Mouse (Mus musculus): ENCODE data around the gene Ttbk1. TPM values are rescaled to one million over a fixed set of nuclear protein-coding genes. Genes with fewer than 3 reads are reported as not detected.

Gene Ttbk1
- 0.07 and 0.14 TPM in 2 replicates for polyA plus RNA-seq (2015; fragmentation: Nextera tagmentation; extraction: Ambion mirVana)

- no peak for ATAC-seq (replicated peaks; ENCODE audit: extremely low read depth, insufficient read depth, low FRiP score)
- no peak within 1 kb of the TSS for H3K9ac ChIP-seq (ENCODE audit: low read length)
- WGBS, result 2% methylated on average over 32 of the region's 49 CpGs
Observed at GRCm38 (mm10) chr17:46487431-46487830, at the start of gene Ttbk1. TSS of gene Ttbk1 (minus strand) at chr17:46487675.

GRCm38 (mm10) chr17:46525579-46526307, 38.3 kb upstream of the Ttbk1 start:
- H3K9me3 ChIP-seq (replicated peaks; ENCODE audit: control insufficient read depth, low read length), result no peaks in the 10 kb centered on the region
- H3K9ac ChIP-seq (ENCODE audit: low read length), result no peak overlapping the region
- no peaks in the 10 kb centered on the region for H3K27me3 ChIP-seq (ENCODE audit: control insufficient read depth, insufficient read depth, low read length)
- H3K36me3 ChIP-seq (ENCODE audit: control insufficient read depth, insufficient read depth), result no peaks in the 10 kb centered on the region
- no peak overlapping the region for H3K4me2 ChIP-seq (ENCODE audit: low read depth, low read length)
- peaks cover 5% of the 10 kb centered on the region for H3K4me1 ChIP-seq (ENCODE audit: control insufficient read depth, insufficient read depth, low read length)
- no peak overlapping the region for H3K27ac ChIP-seq (ENCODE audit: low read length)
- WGBS, result 37% methylated on average over 12 of the region's 12 CpGs
- ATAC-seq (replicated peaks; ENCODE audit: extremely low read depth, insufficient read depth, low FRiP score), result peak; percentile 52
- H3K4me3 ChIP-seq (ENCODE audit: low read length), result no peak overlapping the region

More at GRCm38 (mm10) chr17:46487431-46487830, at the start of gene Ttbk1:
- H3K4me2 ChIP-seq (ENCODE audit: low read depth, low read length), result peak within 1 kb of the TSS; percentile 64
- H3K9me3 ChIP-seq (replicated peaks; ENCODE audit: control insufficient read depth, low read length), result no peaks in the 10 kb centered on the region
- H3K36me3 ChIP-seq (ENCODE audit: control insufficient read depth, insufficient read depth), result no peaks in the 10 kb centered on the region
- peaks cover 60% of the 10 kb centered on the region for H3K27me3 ChIP-seq (ENCODE audit: control insufficient read depth, insufficient read depth, low read length)
- H3K4me3 ChIP-seq (ENCODE audit: low read length), result peak within 1 kb of the TSS; percentile 47
- peaks cover 6% of the 10 kb centered on the region; the same call in 1 of the 2 replicates for H3K4me1 ChIP-seq (ENCODE audit: control insufficient read depth, insufficient read depth, low read length)
- no peak within 1 kb of the TSS for H3K27ac ChIP-seq (ENCODE audit: low read length)

- 68% methylated on average over 10 of the region's 10 CpGs for WGBS
- ATAC-seq (replicated peaks; ENCODE audit: extremely low read depth, insufficient read depth, low FRiP score), result no peak
Observed at GRCm38 (mm10) chr17:46525065-46525464, 37.6 kb upstream of the Ttbk1 start.

GRCm38 (mm10) chr17:46521963-46522668, 34.6 kb upstream of the Ttbk1 start:
- Histone ChIP-seq H3K4me3 (ENCODE audit: low read length) (no peak overlapping the region), H3K9ac (ENCODE audit: low read length) (no peak overlapping the region)

More at GRCm38 (mm10) chr17:46525065-46525464, 37.6 kb upstream of the Ttbk1 start:
- H3K36me3 ChIP-seq (ENCODE audit: control insufficient read depth, insufficient read depth), result no peaks in the 10 kb centered on the region
- H3K4me3 ChIP-seq (ENCODE audit: low read length), result no peak overlapping the region
- H3K9ac ChIP-seq (ENCODE audit: low read length), result no peak overlapping the region
- H3K4me1 ChIP-seq (ENCODE audit: control insufficient read depth, insufficient read depth, low read length), result peaks cover 10% of the 10 kb centered on the region
- no peak overlapping the region for H3K4me2 ChIP-seq (ENCODE audit: low read depth, low read length)
- H3K9me3 ChIP-seq (replicated peaks; ENCODE audit: control insufficient read depth, low read length), result no peaks in the 10 kb centered on the region
- no peaks in the 10 kb centered on the region for H3K27me3 ChIP-seq (ENCODE audit: control insufficient read depth, insufficient read depth, low read length)
- H3K27ac ChIP-seq (ENCODE audit: low read length), result no peak overlapping the region

GRCm38 (mm10) chr17:46521174-46521573, 33.7 kb upstream of the Ttbk1 start:
- no peak for ATAC-seq (replicated peaks; ENCODE audit: extremely low read depth, insufficient read depth, low FRiP score)
- 66% methylated on average over 9 of the region's 9 CpGs for WGBS

More at GRCm38 (mm10) chr17:46521963-46522668, 34.6 kb upstream of the Ttbk1 start:
- 35% methylated on average over 24 of the region's 24 CpGs for WGBS
- H3K27me3 ChIP-seq (ENCODE audit: control insufficient read depth, insufficient read depth, low read length), result no peaks in the 10 kb centered on the region
- H3K4me2 ChIP-seq (ENCODE audit: low read depth, low read length), result no peak overlapping the region
- H3K9me3 ChIP-seq (replicated peaks; ENCODE audit: control insufficient read depth, low read length), result no peaks in the 10 kb centered on the region
- no peaks in the 10 kb centered on the region for H3K36me3 ChIP-seq (ENCODE audit: control insufficient read depth, insufficient read depth)
- H3K27ac ChIP-seq (ENCODE audit: low read length), result no peak overlapping the region
- ATAC-seq (replicated peaks; ENCODE audit: extremely low read depth, insufficient read depth, low FRiP score), result no peak
- peaks cover 10% of the 10 kb centered on the region for H3K4me1 ChIP-seq (ENCODE audit: control insufficient read depth, insufficient read depth, low read length)

GRCm38 (mm10) chr17:46520385-46520979, 33.0 kb upstream of the Ttbk1 start:
- Histone ChIP-seq H3K9ac (ENCODE audit: low read length) (peak overlapping the region; percentile 58), H3K9me3 (replicated peaks; ENCODE audit: control insufficient read depth, low read length) (no peaks in the 10 kb centered on the region), H3K4me1 (ENCODE audit: control insufficient read depth, insufficient read depth, low read length) (peaks cover 10% of the 10 kb centered on the region), H3K27me3 (ENCODE audit: control insufficient read depth, insufficient read depth, low read length) (no peaks in the 10 kb centered on the region), H3K4me2 (ENCODE audit: low read depth, low read length) (peak overlapping the region; percentile 58), H3K36me3 (ENCODE audit: control insufficient read depth, insufficient read depth) (no peaks in the 10 kb centered on the region), H3K4me3 (ENCODE audit: low read length) (peak overlapping the region; percentile 29), H3K27ac (ENCODE audit: low read length) (no peak overlapping the region)
- WGBS, result 18% methylated on average over 25 of the region's 25 CpGs
- 0 out of 2 replicates have a peak, but pooled peaks have one; percentile 38 for ATAC-seq (replicated peaks; ENCODE audit: extremely low read depth, insufficient read depth, low FRiP score)

More at GRCm38 (mm10) chr17:46521174-46521573, 33.7 kb upstream of the Ttbk1 start:
- no peaks in the 10 kb centered on the region for H3K36me3 ChIP-seq (ENCODE audit: control insufficient read depth, insufficient read depth)
- H3K27me3 ChIP-seq (ENCODE audit: control insufficient read depth, insufficient read depth, low read length), result no peaks in the 10 kb centered on the region
- peaks cover 10% of the 10 kb centered on the region for H3K4me1 ChIP-seq (ENCODE audit: control insufficient read depth, insufficient read depth, low read length)
- peak overlapping the region; percentile 58 for H3K9ac ChIP-seq (ENCODE audit: low read length)
- no peak overlapping the region for H3K27ac ChIP-seq (ENCODE audit: low read length)
- no peak overlapping the region; the same call in 1 of the 2 replicates for H3K4me3 ChIP-seq (ENCODE audit: low read length)
- H3K4me2 ChIP-seq (ENCODE audit: low read depth, low read length), result peak overlapping the region; percentile 58
- H3K9me3 ChIP-seq (replicated peaks; ENCODE audit: control insufficient read depth, low read length), result no peaks in the 10 kb centered on the region

- H3K27ac ChIP-seq (ENCODE audit: low read length), result no peak overlapping the region
- no peak overlapping the region for H3K9ac ChIP-seq (ENCODE audit: low read length)
- H3K9me3 ChIP-seq (replicated peaks; ENCODE audit: control insufficient read depth, low read length), result no peaks in the 10 kb centered on the region
- H3K36me3 ChIP-seq (ENCODE audit: control insufficient read depth, insufficient read depth), result no peaks in the 10 kb centered on the region
- peaks cover 10% of the 10 kb centered on the region for H3K4me1 ChIP-seq (ENCODE audit: control insufficient read depth, insufficient read depth, low read length)
- no peak overlapping the region; the same call in 1 of the 2 replicates for H3K4me3 ChIP-seq (ENCODE audit: low read length)
- ATAC-seq (replicated peaks; ENCODE audit: extremely low read depth, insufficient read depth, low FRiP score), result no peak
- H3K27me3 ChIP-seq (ENCODE audit: control insufficient read depth, insufficient read depth, low read length), result no peaks in the 10 kb centered on the region
- WGBS, result 58% methylated on average over 10 of the region's 10 CpGs
- peak overlapping the region; percentile 58 for H3K4me2 ChIP-seq (ENCODE audit: low read depth, low read length)
Observed at GRCm38 (mm10) chr17:46519971-46520370, 32.5 kb upstream of the Ttbk1 start.

- WGBS, result 59% methylated on average over 2 of the region's 2 CpGs
- Histone ChIP-seq H3K9ac (ENCODE audit: low read length) (no peak overlapping the region), H3K4me2 (ENCODE audit: low read depth, low read length) (no peak overlapping the region), H3K4me1 (ENCODE audit: control insufficient read depth, insufficient read depth, low read length) (no peaks in the 10 kb centered on the region), H3K9me3 (replicated peaks; ENCODE audit: control insufficient read depth, low read length) (no peaks in the 10 kb centered on the region), H3K4me3 (ENCODE audit: low read length) (no peak overlapping the region), H3K36me3 (ENCODE audit: control insufficient read depth, insufficient read depth) (no peaks in the 10 kb centered on the region), H3K27ac (ENCODE audit: low read length) (no peak overlapping the region), H3K27me3 (ENCODE audit: control insufficient read depth, insufficient read depth, low read length) (no peaks in the 10 kb centered on the region)
- no peak for ATAC-seq (replicated peaks; ENCODE audit: extremely low read depth, insufficient read depth, low FRiP score)
Observed at GRCm38 (mm10) chr17:46513329-46513728, 25.9 kb upstream of the Ttbk1 start.
